Mouse (Mus musculus) heart, postnatal 0 days (tissue): ENCODE measurements around the gene Pdhb. TPM values are rescaled to one million over a fixed set of nuclear protein-coding genes. Genes with fewer than 3 reads are reported as not detected.

ENCODE experiments used
- ATAC-seq: fragments of 200-750 bp; cut with Nextera tagmentation; 2 replicates; pipeline ENCODE4 v1.8.0; 2017; ENCODE audit warnings: low read depth, moderate number of reproducible peaks, moderate library complexity; ENCODE audit not compliant: insufficient read depth
- DNase-seq: peaks from one replicate; pipeline ENCODE4 v3.0.0-alpha.2; 2016; ENCODE audit warnings: low spot score
- H3K27ac ChIP-seq: fragments of 300-500 bp; sonication (generic); 2 replicates; pipeline ENCODE4 v1.5.1; 2014; ENCODE audit warnings: low read depth, mild to moderate bottlenecking
- H3K27me3 ChIP-seq: fragments of 300-500 bp; sonication (generic); 2 replicates; pipeline ENCODE4 v1.6.1; 2014; ENCODE audit warnings: low read length, mixed read lengths; ENCODE audit not compliant: control insufficient read depth, insufficient read depth
- H3K36me3 ChIP-seq: fragments of 300-500 bp; sonication (generic); replicated peaks from 2 replicates; pipeline ENCODE4 v1.6.1; 2014; ENCODE audit warnings: low read length, mixed read lengths; ENCODE audit not compliant: control insufficient read depth, insufficient read depth
- H3K4me1 ChIP-seq: fragments of 300-500 bp; sonication (generic); 2 replicates; pipeline ENCODE4 v1.6.1; 2014; ENCODE audit warnings: antibody characterized with exemption; ENCODE audit not compliant: control insufficient read depth, insufficient read depth
- H3K4me2 ChIP-seq: fragments of 300-500 bp; sonication (generic); 2 replicates; pipeline ENCODE4 v1.6.1; 2014; ENCODE audit warnings: low read depth, mild to moderate bottlenecking, low read length, moderate library complexity
- H3K4me3 ChIP-seq: fragments of 300-500 bp; sonication (generic); 2 replicates; pipeline ENCODE4 v1.5.1; 2014; ENCODE audit warnings: low read depth, low read length
- H3K9ac ChIP-seq: fragments of 300-500 bp; sonication (generic); replicated peaks from 2 replicates; pipeline ENCODE4 v1.6.1; 2014; ENCODE audit warnings: low read depth, low read length, mixed read lengths
- H3K9me3 ChIP-seq: fragments of 300-500 bp; sonication (generic); replicated peaks from 2 replicates; pipeline ENCODE4 v1.6.1; 2016; ENCODE audit warnings: low read length; ENCODE audit not compliant: control insufficient read depth
- CTCF ChIP-seq: IDR thresholded peaks from 2 replicates; pipeline ENCODE4 v1.5.1; 2016; ENCODE audit warnings: antibody characterized with exemption, control low read depth, low read depth
- EP300 ChIP-seq: IDR thresholded peaks from 2 replicates; pipeline ENCODE4 v1.6.1; 2016; ENCODE audit warnings: antibody characterized with exemption, low read depth
- WGBS: fragments of 180-500 bp; shearing (Covaris S2); extraction: QIAGEN DNeasy Blood & Tissue Kit; methylation state at CpG from one replicate; pipeline ENCODE4 v1.1.7; 2014; 5-methylcytosine and 5-hydroxymethylcytosine counted together
- polyA plus RNA-seq: library from polyadenylated mRNA; unstranded; fragments of >200 nt; fragmentation: Nextera tagmentation; extraction: Ambion mirVana; gene quantifications from 2 replicates; pipeline ENCODE4 v1.2.1, GENCODE M21; 2015
- total RNA-seq: library from RNA; depleted of rRNA; stranded (reverse); fragments of >200 nt; gene quantifications from 2 replicates; pipeline ENCODE4 v1.2.3, GENCODE M21; 2014; ENCODE audit warnings: low replicate concordance

Gene Pdhb
- total and polyA plus RNA-seq, 2 experiments from 2014 or later = 535 to 1,048 TPM

- Histone ChIP-seq H3K36me3 (peaks cover 51% of the 10 kb centered on the region), H3K4me1 (no peaks in the 10 kb centered on the region), H3K9ac (no peak overlapping the region), H3K4me3 (no peak overlapping the region), H3K4me2 (no peak overlapping the region), H3K27ac (no peak overlapping the region), H3K9me3 (no peaks in the 10 kb centered on the region), H3K27me3 (no peaks in the 10 kb centered on the region)
- TF ChIP-seq CTCF (peak; percentile 48), EP300 (no peak)
- DNase-seq (peak; percentile 38), ATAC-seq (peak; percentile 13; the same call in 1 of the 2 replicates)
- WGBS = 38% methylated on average over 3 of the region's 3 CpGs
Observed at GRCm38 (mm10) chr14:8156947-8157346, 15.9 kb downstream of the Pdhb start.

GRCm38 (mm10) chr14:8154072-8154471 lies 18.8 kb downstream of the Pdhb start:
- 73% methylated on average over 3 of the region's 3 CpGs for WGBS
- ATAC-seq = no peak
- H3K9ac ChIP-seq = no peak overlapping the region

DNA sequence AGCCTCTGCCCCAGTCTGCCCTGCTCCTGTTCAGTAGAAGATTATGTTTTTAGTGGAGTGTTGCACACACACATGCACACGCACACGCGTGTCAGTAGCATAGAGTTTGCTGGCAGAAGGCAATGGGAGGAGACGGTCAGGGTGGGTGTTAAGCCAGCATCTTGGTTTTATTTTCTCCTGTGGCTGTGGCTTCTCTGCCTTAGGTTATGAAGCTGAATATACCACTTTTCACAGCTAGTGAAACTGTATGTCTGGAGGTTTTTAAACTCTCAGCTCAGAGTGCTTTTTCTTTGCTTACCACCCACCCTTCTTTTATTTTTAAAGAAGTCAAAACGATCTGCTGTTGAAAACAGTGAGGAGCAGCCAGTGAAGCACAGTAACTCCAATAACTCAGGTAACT lies 21.1 kb downstream of the Pdhb start:
- no peak for TF ChIP-seq EP300
- TF ChIP-seq CTCF = no peak
- Histone ChIP-seq H3K36me3 (peaks cover 54% of the 10 kb centered on the region), H3K9me3 (no peaks in the 10 kb centered on the region), H3K27me3 (no peaks in the 10 kb centered on the region), H3K4me3 (no peak overlapping the region), H3K27ac (no peak overlapping the region), H3K9ac (no peak overlapping the region), H3K4me1 (no peaks in the 10 kb centered on the region), H3K4me2 (no peak overlapping the region)
- ATAC-seq (no peak), DNase-seq (no peak)
- 95% methylated on average over 5 of the region's 5 CpGs for WGBS

More at GRCm38 (mm10) chr14:8154072-8154471, 18.8 kb downstream of the Pdhb start:
- Histone ChIP-seq H3K36me3 (peaks cover 55% of the 10 kb centered on the region), H3K27ac (no peak overlapping the region), H3K27me3 (no peaks in the 10 kb centered on the region), H3K4me2 (no peak overlapping the region), H3K4me1 (no peaks in the 10 kb centered on the region), H3K4me3 (no peak overlapping the region), H3K9me3 (no peaks in the 10 kb centered on the region)
- TF ChIP-seq EP300 = no peak
- TF ChIP-seq CTCF = no peak
- no peak for DNase-seq

GRCm38 (mm10) chr14:8148842-8149241 lies 24.0 kb downstream of the Pdhb start:
- no peak for TF ChIP-seq CTCF
- TF ChIP-seq EP300 = no peak
- DNase-seq (no peak), ATAC-seq (no peak)
- Histone ChIP-seq H3K27me3 (no peaks in the 10 kb centered on the region), H3K9me3 (no peaks in the 10 kb centered on the region), H3K9ac (no peak overlapping the region), H3K4me3 (no peak overlapping the region), H3K27ac (no peak overlapping the region), H3K36me3 (peaks cover 62% of the 10 kb centered on the region), H3K4me2 (no peak overlapping the region), H3K4me1 (peaks cover 10% of the 10 kb centered on the region; the same call in 1 of the 2 replicates)
- WGBS = 84% methylated on average over 8 of the region's 8 CpGs

DNA sequence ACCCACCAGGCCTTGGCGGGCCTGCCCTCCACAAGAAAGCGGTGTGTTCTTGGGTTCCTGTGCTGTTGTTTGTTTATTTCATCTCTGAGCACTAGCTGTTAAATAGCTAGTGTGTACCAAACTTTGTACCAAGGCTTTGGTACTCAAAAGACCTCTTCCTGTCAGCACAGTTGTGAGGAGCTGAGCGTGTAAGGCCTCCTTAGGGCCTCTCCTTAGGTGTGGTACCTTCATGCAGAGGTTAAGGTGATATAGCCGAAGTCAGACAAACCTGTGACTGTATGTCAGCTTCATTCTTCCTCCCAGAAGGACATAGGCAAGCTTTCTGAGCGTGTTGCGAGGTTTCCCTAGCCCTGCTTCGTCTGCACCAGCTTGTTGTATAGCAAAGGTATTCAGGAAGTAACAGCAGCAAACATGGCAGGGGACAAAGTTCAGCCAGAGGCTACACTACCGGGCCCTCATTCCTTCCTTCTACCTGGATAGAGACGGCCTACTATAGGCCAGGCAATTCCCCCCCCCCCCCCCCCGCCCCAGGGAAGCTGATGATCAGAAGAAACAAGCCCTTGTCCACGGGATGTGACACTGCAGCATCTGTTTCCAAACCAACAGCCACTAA lies 26.1 kb downstream of the Pdhb start:
- peaks cover 65% of the 10 kb centered on the region for H3K36me3 ChIP-seq
- H3K27ac ChIP-seq = no peak overlapping the region

More for the DNA sequence above, 26.1 kb downstream of the Pdhb start:
- Histone ChIP-seq H3K9ac (no peak overlapping the region), H3K4me1 (peaks cover 10% of the 10 kb centered on the region; the same call in 1 of the 2 replicates), H3K4me2 (no peak overlapping the region), H3K27me3 (no peaks in the 10 kb centered on the region), H3K9me3 (no peaks in the 10 kb centered on the region), H3K4me3 (no peak overlapping the region)
- TF ChIP-seq CTCF = no peak
- TF ChIP-seq EP300 = no peak
- WGBS = 85% methylated on average over 10 of the region's 11 CpGs
- no peak for ATAC-seq
- no peak for DNase-seq
